Mouse (Mus musculus): Measurements from ENCODE around the gene Zfp524.
"Not testable (repeated sequence)": the region's sequence is repeated elsewhere in the genome, so short reads cannot be mapped to it uniquely, and the experiment has no call there.

Gene Zfp524

DNA sequence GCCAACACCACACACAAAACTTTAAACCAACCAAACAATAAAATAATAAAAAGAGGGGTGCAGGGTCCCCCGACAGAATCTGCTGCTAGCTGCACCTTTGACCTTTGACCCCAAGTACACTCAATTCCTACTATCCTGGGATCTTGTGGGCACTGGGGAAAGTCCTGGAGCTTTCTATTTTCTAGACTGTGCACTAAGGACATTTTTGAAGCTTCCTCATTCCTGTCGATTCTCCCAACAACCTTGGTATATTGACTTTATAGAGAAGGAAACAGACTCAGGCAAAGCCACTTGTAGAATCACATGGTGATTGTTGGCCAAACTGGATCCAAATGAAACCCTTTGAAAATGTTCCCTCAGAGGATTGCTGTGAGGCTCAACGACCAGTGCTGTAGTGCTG is 1.8 kb downstream of the Zfp524 start:
- DNase-seq (ENCODE audit: low spot score in 2 of 2): no peak

DNA sequence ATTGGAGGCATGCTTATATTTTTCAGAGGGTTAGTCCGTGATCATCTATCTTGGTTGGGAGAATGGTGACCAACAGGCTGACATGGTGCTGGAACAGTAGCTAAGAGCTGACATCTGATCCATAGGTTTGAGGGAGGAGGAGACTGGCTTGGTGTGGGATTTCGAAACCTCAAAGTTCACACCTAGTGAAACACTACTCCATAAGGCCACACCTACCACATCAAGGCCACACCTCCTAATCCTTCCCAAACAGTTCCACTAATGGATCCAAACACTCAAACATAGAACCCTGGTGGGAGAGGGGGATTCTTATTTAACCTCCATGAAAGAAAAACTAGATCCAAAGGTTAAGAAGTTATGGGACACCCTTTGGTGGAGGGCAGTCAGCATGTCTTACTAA is 2.7 kb downstream of the Zfp524 start:
- no peak for DNase-seq (ENCODE audit: low spot score in 2 of 2)

- no peak for DNase-seq (ENCODE audit: low spot score in 2 of 2)
Observed at GRCm38 (mm10) chr7:5017352-5017751, 3.1 kb downstream of the Zfp524 start.

DNA sequence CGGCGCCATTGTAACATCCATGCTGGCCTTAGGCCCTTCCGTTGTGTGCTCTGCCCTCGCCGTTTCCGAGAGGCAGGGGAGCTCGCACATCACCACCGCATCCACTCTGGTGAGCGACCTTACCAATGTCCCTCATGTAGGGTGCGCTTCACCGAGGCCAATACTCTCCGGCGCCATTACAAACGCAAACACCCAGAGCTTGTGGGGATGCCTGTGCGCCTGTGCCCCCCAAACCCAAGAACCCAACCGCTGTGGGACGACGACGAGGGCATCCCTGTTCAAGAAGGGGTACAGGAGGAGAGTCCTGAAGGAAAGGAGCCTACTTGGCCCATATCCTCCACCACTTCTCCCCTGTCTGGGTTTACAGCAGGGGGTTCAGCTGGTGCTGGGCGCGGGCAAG is 3.7 kb downstream of the Zfp524 start:
- no peak for DNase-seq (ENCODE audit: low spot score in 2 of 2)

DNA sequence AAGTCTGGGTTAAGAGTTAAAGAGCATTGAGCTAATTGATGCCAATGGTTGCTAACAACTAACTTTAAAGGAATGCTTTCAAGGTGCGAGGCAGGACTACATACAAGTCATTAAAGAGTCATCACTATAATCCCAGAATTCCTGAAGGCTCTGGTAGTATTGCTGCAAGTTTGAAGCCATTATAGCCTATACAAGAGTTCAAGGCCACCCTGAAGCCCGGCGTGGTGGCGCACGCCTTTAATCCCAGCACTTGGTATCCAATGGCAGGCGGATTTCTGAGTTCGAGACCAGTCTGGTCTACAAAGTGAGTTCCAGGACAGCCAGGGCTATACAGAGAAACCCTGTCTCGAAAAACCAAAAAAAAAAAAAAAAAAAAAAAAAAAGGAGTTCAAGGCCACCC is 5.4 kb downstream of the Zfp524 start:
- DNase-seq (ENCODE audit: low spot score in 2 of 2): not testable (repeated sequence)

DNA sequence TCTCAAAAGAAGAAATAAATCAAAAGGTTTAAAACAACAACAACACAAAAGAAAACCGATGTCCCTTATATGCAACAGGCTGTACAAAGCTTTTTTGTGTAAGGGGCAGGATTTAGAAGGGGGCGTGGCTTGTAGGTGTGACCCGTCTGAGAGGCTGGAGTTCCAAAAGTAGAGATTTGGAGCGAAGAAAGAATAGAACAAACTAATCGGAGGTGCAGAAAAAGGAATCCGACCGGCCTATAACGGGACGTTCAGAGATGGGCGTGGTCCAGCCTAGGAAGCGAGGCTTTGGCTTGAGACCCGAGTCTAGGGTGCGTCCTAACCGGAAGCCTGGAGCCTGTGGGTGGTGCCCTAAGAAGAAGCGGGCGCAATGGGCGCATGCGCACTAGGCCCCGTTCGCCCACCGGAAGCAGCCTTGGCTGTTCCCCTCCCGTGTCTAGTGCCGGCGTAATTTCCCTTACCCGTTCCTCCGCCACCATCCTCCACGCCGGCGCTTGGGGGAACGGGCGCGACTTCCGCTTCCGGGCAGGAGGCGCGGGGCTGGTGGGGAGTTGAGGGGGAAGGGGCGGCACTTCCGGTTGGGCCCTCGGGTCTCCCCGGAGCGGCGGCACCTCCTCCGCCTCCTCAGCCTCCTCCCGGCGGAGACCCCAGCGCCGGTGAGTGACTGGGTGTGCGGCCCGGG is 5.9 kb downstream of the Zfp524 start, which contains the start of the genes Zfp865 and Ccdc106:
Gene Zfp865, plus strand, starts transcription at position 377 of the 682 bp plus-strand sequence.
Gene Ccdc106, plus strand, starts transcription at position 554 of the 682 bp plus-strand sequence.
- peak; percentile 99 to 100 for DNase-seq (ENCODE audit: low spot score in 2 of 2)

DNA sequence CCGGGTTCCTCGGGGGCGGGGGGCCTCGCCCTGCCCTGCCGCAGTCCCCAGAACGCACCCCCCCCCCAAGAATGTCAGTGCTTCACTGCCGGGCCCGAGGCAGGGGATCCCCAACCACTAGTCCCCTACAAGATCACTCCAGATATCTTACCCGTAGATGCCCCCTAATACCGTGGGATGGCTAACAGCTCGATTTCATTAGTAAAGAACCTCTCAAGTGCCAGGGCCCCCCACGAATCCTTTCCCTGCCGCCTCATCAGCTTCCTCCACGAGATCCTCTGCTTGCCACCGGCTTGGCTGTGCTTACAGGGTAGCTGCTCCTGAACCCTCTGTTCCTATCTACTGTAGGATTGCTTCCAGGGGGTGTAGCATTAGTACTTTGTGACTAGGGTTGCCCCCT is 6.5 kb downstream of the Zfp524 start:
- no peak for DNase-seq (ENCODE audit: low spot score in 2 of 2)

- no peak for DNase-seq (ENCODE audit: low spot score in 2 of 2)
Observed at GRCm38 (mm10) chr7:5021197-5021596, 7.0 kb downstream of the Zfp524 start.

DNA sequence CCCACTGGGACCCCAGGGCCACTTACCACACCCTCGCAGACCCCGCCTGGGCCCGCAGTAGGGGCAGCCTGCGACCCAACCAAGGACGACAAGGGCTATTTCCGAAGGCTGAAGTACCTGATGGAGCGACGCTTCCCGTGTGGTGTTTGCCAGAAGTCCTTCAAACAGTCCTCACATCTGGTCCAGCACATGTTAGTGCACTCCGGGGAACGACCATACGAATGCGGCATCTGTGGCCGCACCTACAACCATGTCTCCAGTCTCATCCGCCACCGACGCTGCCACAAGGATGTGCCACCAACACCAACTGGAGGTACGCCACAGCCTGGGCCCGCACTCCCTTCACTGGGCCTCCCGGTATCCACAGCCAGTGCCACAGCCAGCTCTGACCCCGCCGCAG is 15.3 kb downstream of the Zfp524 start:
- DNase-seq (ENCODE audit: low spot score in 2 of 2): no peak

- no peak for DNase-seq (ENCODE audit: low spot score in 2 of 2)
Observed at GRCm38 (mm10) chr7:5029946-5030345, 15.7 kb downstream of the Zfp524 start.

GRCm38 (mm10) chr7:5030554-5031275 is 16.5 kb downstream of the Zfp524 start:
- no peak for DNase-seq (ENCODE audit: low spot score in 2 of 2)

DNA sequence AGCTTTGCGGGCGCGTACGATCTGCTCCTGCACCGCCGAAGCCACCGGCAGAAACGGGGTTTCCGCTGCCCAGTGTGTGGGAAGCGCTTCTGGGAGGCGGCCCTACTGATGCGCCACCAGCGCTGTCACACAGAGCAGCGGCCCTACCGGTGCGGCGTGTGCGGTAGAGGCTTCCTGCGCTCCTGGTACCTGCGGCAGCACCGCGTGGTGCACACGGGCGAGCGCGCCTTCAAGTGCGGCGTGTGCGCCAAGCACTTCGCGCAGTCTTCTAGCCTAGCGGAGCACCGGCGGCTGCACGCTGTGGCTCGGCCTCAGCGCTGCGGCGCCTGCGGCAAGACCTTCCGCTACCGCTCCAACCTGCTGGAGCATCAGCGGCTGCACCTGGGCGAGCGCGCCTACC is 17.3 kb downstream of the Zfp524 start:
- DNase-seq (ENCODE audit: low spot score in 2 of 2): no peak

GRCm38 (mm10) chr7:5033818-5034217 is 19.6 kb downstream of the Zfp524 start, which contains the start of gene 4632433K11Rik:
TSS of gene 4632433K11Rik (plus strand) at chr7:5034118.
- no peak for DNase-seq (ENCODE audit: low spot score in 2 of 2)

GRCm38 (mm10) chr7:5035628-5036027 is 21.4 kb downstream of the Zfp524 start:
- DNase-seq (ENCODE audit: low spot score in 2 of 2): no peak

DNA sequence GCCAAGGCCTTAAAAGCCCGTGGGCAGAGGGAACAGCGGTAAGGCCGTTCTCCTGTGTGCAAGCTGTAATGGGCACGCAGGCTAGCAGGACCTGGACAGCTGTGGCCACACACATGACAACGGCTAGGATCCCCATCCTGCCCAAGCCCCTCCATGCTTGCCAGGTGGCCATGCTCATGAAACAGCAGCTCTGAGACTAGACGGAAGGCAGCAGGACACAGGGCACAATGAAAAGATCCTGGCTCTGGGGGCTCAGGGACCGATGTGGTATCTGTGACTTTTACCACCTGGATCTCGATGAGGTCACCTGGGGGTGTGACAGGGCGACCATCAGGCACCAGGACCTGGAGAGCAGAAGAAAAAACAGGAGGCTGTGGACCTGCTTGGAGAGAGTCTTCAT is 21.9 kb downstream of the Zfp524 start:
- no peak for DNase-seq (ENCODE audit: low spot score in 2 of 2)

GRCm38 (mm10) chr7:5037026-5037425 is 22.8 kb downstream of the Zfp524 start:
- DNase-seq (ENCODE audit: low spot score in 2 of 2): no peak

GRCm38 (mm10) chr7:5037467-5037866 is 23.3 kb downstream of the Zfp524 start:
- no peak for DNase-seq (ENCODE audit: low spot score in 2 of 2)

- DNase-seq (ENCODE audit: low spot score in 2 of 2): peak; percentile 96
Observed at GRCm38 (mm10) chr7:5038109-5038732, 24.0 kb downstream of the Zfp524 start, which contains the start of gene Zfp784. TSS of gene Zfp784 (minus strand) at chr7:5038446.

DNA sequence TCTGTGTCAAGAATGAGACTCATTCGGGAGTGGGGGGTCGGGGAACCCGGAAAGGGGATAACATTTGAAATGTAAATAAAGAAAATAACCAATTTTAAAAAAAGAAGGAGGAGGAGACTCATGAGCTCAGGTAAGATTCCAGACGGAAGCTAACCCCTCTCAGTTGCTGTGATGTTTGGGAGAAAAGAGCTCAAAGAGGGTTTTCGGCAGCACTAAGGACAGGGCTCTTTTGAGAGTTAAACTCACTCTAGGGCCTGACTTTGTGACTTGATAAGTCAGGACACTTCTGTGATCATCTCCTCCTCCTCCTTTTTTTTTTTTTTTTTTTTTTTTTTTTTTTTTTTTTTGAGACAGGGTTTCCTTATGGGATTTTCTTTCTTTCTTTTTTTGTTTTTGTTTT is 24.7 kb downstream of the Zfp524 start:
- DNase-seq (ENCODE audit: low spot score in 2 of 2): no peak

- no peak for DNase-seq (ENCODE audit: low spot score in 2 of 2)
Observed at GRCm38 (mm10) chr7:5044981-5045380, 30.8 kb downstream of the Zfp524 start.

GRCm38 (mm10) chr7:5046112-5046511 is 31.9 kb downstream of the Zfp524 start:
- DNase-seq (ENCODE audit: low spot score in 2 of 2): no peak

DNA sequence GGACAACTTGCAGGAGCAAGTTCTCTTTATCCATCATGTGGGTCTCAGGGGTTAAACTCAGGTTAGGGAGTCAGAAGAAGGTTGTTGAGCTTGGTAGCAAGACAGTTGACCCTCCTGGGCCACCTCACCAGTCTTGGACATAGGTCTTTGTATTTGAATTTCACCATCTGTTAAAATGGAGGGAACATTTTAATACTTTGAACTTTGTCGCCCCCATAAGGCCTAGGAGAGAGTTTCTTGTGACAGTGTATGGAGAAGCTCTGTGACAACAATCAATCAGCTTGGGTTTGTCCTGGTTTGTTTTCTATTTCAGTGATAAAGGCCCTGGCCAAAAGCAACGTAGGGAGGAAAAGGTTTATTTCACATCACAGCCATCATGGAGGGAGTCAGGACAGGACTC is 33.1 kb downstream of the Zfp524 start:
- peak in 1 of 2 experiments; percentile 40 for DNase-seq (ENCODE audit: low spot score in 2 of 2)
